Mouse (Mus musculus) G1E (cell line): Measurements from ENCODE around the gene Olfr1446.

Experiments
- CTCF ChIP-seq: IDR thresholded peaks from 2 replicates; pipeline ENCODE4 v1.5.1; 2012; ENCODE audit warnings: low read depth, low read length, inconsistent platforms, mixed read lengths
- GATA1 ChIP-seq: IDR thresholded peaks from 2 replicates; pipeline ENCODE4 v1.6.1; 2012; ENCODE audit warnings: borderline replicate concordance, low read length, inconsistent platforms, mixed read lengths
- GATA2 ChIP-seq: IDR thresholded peaks from 2 replicates; pipeline ENCODE4 v1.6.1; 2012; ENCODE audit warnings: low read depth, low read length, inconsistent platforms, borderline replicate concordance
- POLR2AphosphoS5 ChIP-seq: IDR thresholded peaks from 2 replicates; pipeline ENCODE4 v1.6.1; 2012; ENCODE audit warnings: low read depth, low read length, inconsistent platforms; ENCODE audit not compliant: insufficient replicate concordance
- TAL1 ChIP-seq: conservative IDR thresholded peaks from 2 replicates; pipeline ENCODE4 v1.6.1; 2012; ENCODE audit warnings: low read depth, low read length, inconsistent platforms, mixed read lengths

GRCm38 (mm10) chr19:12856983-12857382 lies 36.3 kb downstream of the Olfr1446 start, which contains the start of gene Olfr1444:
- TF ChIP-seq GATA1 (no peak), CTCF (no peak), POLR2AphosphoS5 (no peak), TAL1 (no peak), GATA2 (no peak)
